Mouse (Mus musculus) cerebellum, postnatal 14 days (tissue): Measurements from ENCODE around the gene Pard3b.

Experiments
- DNase-seq, 2 experiments: peaks; one replicate each; pipeline ENCODE4 v3.0.0; 2021; ENCODE audit warnings: mixed read lengths in 2 of 2

Gene Pard3b

GRCm38 (mm10) chr1:61638347-61639111 is at the start of gene Pard3b:
TSS of gene Pard3b (plus strand) at chr1:61638824.
- DNase-seq: peak; percentile 43 to 44

- no peak for DNase-seq
Observed at GRCm38 (mm10) chr1:61616176-61616575, 22.4 kb upstream of the Pard3b start.

- no peak for DNase-seq
Observed at GRCm38 (mm10) chr1:61620651-61621050, 18.0 kb upstream of the Pard3b start.

- no peak for DNase-seq
Observed at GRCm38 (mm10) chr1:61629857-61630256, 8.8 kb upstream of the Pard3b start.

GRCm38 (mm10) chr1:61639114-61640093 is 780 bp downstream of the Pard3b start:
- DNase-seq: peak in 1 of 2 experiments; percentile 24

- DNase-seq: no peak
Observed at GRCm38 (mm10) chr1:61641880-61642279, 3.3 kb downstream of the Pard3b start.

- DNase-seq: no peak
Observed at GRCm38 (mm10) chr1:61645062-61645461, 6.4 kb downstream of the Pard3b start.

- DNase-seq: no peak
Observed at GRCm38 (mm10) chr1:61649964-61650363, 11.3 kb downstream of the Pard3b start.

GRCm38 (mm10) chr1:61651454-61652271 is 13.0 kb downstream of the Pard3b start:
- no peak for DNase-seq

GRCm38 (mm10) chr1:61657760-61658159 is 19.1 kb downstream of the Pard3b start:
- DNase-seq: no peak

GRCm38 (mm10) chr1:61659931-61660330 is 21.3 kb downstream of the Pard3b start:
- no peak for DNase-seq

- DNase-seq: no peak
Observed at GRCm38 (mm10) chr1:61685221-61685814, 46.7 kb downstream of the Pard3b start.

GRCm38 (mm10) chr1:61685921-61686320 is 47.3 kb downstream of the Pard3b start:
- no peak for DNase-seq

- no peak for DNase-seq
Observed at GRCm38 (mm10) chr1:61688301-61688700, 49.7 kb downstream of the Pard3b start.

- DNase-seq: no peak
Observed at GRCm38 (mm10) chr1:61698462-61699218, 60.0 kb downstream of the Pard3b start.

GRCm38 (mm10) chr1:61709812-61710211 is 71.2 kb downstream of the Pard3b start:
- no peak for DNase-seq

GRCm38 (mm10) chr1:61711523-61711922 is 72.9 kb downstream of the Pard3b start:
- no peak for DNase-seq

GRCm38 (mm10) chr1:61729654-61730053 is 91.0 kb downstream of the Pard3b start:
- DNase-seq: no peak

- no peak for DNase-seq
Observed at GRCm38 (mm10) chr1:61736550-61736949, 97.9 kb downstream of the Pard3b start.

GRCm38 (mm10) chr1:61742831-61743230 is 104.2 kb downstream of the Pard3b start:
- peak; percentile 25 to 52 for DNase-seq

- no peak for DNase-seq
Observed at GRCm38 (mm10) chr1:61747481-61747880, 108.9 kb downstream of the Pard3b start.
